Mouse (Mus musculus): ENCODE results near the gene Psmg4. TPM values are rescaled to one million over a fixed set of nuclear protein-coding genes. Genes with fewer than 3 reads are reported as not detected.
A peak's percentile ranks its signal among the peaks of the same experiment; 100 is the strongest.

The Psmg4 gene
- total and polyA plus RNA-seq, 2 experiments from 2014 or later, result 87.7 to 99.5 TPM

GRCm38 (mm10) chr13:34149463-34150176, 13.1 kb upstream of the Psmg4 start:
- no peak for TF ChIP-seq CTCF (IDR thresholded peaks at IDR 0.05)
- ATAC-seq (ENCODE audit: low FRiP score) (0 out of 2 replicates have a peak, but pooled peaks have one; percentile 11), DNase-seq (ENCODE audit: low spot score) (no peak)
- Histone ChIP-seq H3K27me3 (ENCODE audit: insufficient read depth, low read length) (no peaks in the 10 kb centered on the region), H3K27ac (ENCODE audit: low read depth, low read length) (peak overlapping the region; percentile 95), H3K4me1 (ENCODE audit: insufficient read depth, low read length) (peaks cover 10% of the 10 kb centered on the region), H3K4me3 (ENCODE audit: low read depth, low read length) (peak overlapping the region; percentile 35), H3K9ac (replicated peaks; ENCODE audit: low read length, poor library complexity, severe bottlenecking) (peak overlapping the region; percentile 55), H3K4me2 (ENCODE audit: low read depth, low read length, poor library complexity, severe bottlenecking) (peak overlapping the region; percentile 59), H3K9me3 (ENCODE audit: low read length) (no peaks in the 10 kb centered on the region), H3K36me3 (ENCODE audit: insufficient read depth, low read length) (no peaks in the 10 kb centered on the region)
- 31% methylated on average over 5 of the region's 5 CpGs for WGBS

GRCm38 (mm10) chr13:34150271-34151027, 12.3 kb upstream of the Psmg4 start:
- H3K4me1 ChIP-seq (ENCODE audit: insufficient read depth, low read length), result peaks cover 10% of the 10 kb centered on the region

DNA sequence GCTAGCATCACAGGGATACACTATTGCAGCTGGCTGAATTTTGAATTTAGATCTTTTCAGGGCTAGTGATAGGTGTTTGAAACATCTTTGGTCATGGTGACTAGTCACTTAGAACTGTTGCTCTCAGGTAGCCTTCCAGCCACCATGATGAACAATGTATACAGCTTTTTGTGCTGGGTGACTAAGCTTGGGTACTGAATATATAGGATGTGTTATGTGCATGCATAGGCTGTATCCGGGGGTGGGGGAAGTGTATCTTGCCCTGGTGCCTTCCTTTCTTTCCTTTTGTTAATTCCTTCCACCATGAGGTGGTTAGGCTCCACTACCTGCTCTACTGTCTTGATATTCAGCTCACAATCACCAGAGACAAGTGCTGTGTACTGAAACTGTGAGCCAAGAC, 11.3 kb upstream of the Psmg4 start:
- H3K4me1 ChIP-seq (ENCODE audit: insufficient read depth, low read length), result peaks cover 10% of the 10 kb centered on the region
- no peak overlapping the region for H3K9ac ChIP-seq (replicated peaks; ENCODE audit: low read length, poor library complexity, severe bottlenecking)
- TF ChIP-seq CTCF (IDR thresholded peaks at IDR 0.05), result no peak
- H3K4me3 ChIP-seq (ENCODE audit: low read depth, low read length), result no peak overlapping the region
- H3K4me2 ChIP-seq (ENCODE audit: low read depth, low read length, poor library complexity, severe bottlenecking), result no peak overlapping the region
- no peak for DNase-seq (ENCODE audit: low spot score)
- H3K27ac ChIP-seq (ENCODE audit: low read depth, low read length), result peak overlapping the region; percentile 18; the same call in 1 of the 2 replicates
- H3K9me3 ChIP-seq (ENCODE audit: low read length), result no peaks in the 10 kb centered on the region
- H3K27me3 ChIP-seq (ENCODE audit: insufficient read depth, low read length), result no peaks in the 10 kb centered on the region
- ATAC-seq (ENCODE audit: low FRiP score), result no peak
- no peaks in the 10 kb centered on the region for H3K36me3 ChIP-seq (ENCODE audit: insufficient read depth, low read length)
- WGBS, result 100% methylated on average over 1 of the region's 1 CpGs

More at GRCm38 (mm10) chr13:34150271-34151027, 12.3 kb upstream of the Psmg4 start:
- WGBS, result 6% methylated on average over 19 of the region's 19 CpGs
- no peaks in the 10 kb centered on the region for H3K27me3 ChIP-seq (ENCODE audit: insufficient read depth, low read length)
- H3K9ac ChIP-seq (replicated peaks; ENCODE audit: low read length, poor library complexity, severe bottlenecking), result peak overlapping the region; percentile 55
- H3K4me2 ChIP-seq (ENCODE audit: low read depth, low read length, poor library complexity, severe bottlenecking), result peak overlapping the region; percentile 59
- peak overlapping the region; percentile 35 for H3K4me3 ChIP-seq (ENCODE audit: low read depth, low read length)
- no peaks in the 10 kb centered on the region for H3K9me3 ChIP-seq (ENCODE audit: low read length)
- peak; percentile 83 for DNase-seq (ENCODE audit: low spot score)
- peak overlapping the region; percentile 95 for H3K27ac ChIP-seq (ENCODE audit: low read depth, low read length)
- H3K36me3 ChIP-seq (ENCODE audit: insufficient read depth, low read length), result no peaks in the 10 kb centered on the region
- no peak for TF ChIP-seq CTCF (IDR thresholded peaks at IDR 0.05)
- no peak for ATAC-seq (ENCODE audit: low FRiP score)

- Histone ChIP-seq H3K9ac (replicated peaks; ENCODE audit: low read length, poor library complexity, severe bottlenecking) (no peak overlapping the region), H3K27me3 (ENCODE audit: insufficient read depth, low read length) (no peaks in the 10 kb centered on the region), H3K27ac (ENCODE audit: low read depth, low read length) (no peak overlapping the region), H3K4me3 (ENCODE audit: low read depth, low read length) (no peak overlapping the region), H3K4me1 (ENCODE audit: insufficient read depth, low read length) (peaks cover 7% of the 10 kb centered on the region), H3K4me2 (ENCODE audit: low read depth, low read length, poor library complexity, severe bottlenecking) (no peak overlapping the region), H3K36me3 (ENCODE audit: insufficient read depth, low read length) (no peaks in the 10 kb centered on the region), H3K9me3 (ENCODE audit: low read length) (no peaks in the 10 kb centered on the region)
- TF ChIP-seq CTCF (IDR thresholded peaks at IDR 0.05), result no peak
- DNase-seq (ENCODE audit: low spot score) (no peak), ATAC-seq (ENCODE audit: low FRiP score) (no peak)
- 82% methylated on average over 7 of the region's 7 CpGs for WGBS
Observed at GRCm38 (mm10) chr13:34152695-34153094, 10.1 kb upstream of the Psmg4 start.

DNA sequence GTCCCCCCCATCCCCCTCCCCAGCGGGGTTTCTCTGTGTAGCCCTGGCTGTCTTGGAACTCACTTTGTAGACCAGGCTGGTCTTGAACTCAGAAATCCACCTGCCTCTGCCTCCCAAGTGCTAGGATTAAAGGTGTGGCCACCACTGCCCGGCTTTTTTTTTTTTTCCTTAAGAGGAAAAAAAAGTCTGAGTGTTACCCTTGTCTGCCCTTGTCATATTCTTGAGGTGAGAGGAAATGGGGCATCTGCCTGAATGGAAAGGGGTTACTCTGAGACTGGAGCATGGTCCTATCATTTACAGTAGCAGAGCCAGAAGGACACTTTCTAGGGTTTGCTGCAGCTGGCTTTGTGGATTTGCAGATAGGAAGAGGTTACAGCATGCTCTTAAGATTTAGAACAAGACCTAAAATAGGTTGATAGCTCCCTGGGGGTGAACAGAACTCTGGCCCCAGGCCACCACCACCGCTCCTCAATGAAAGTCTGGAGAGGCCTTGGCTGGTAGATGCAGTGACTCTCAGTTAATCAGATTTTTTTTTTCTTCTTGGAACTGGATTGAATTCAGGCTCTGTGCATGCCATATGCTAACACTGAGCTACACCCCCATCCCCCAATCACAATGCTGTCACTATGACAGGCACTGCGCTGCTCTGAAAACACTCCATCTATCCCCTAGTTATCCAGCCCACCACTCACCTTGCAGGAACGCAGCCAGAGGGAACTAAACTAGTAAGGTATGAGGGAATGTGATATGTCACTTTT, 9.3 kb upstream of the Psmg4 start:
- H3K27ac ChIP-seq (ENCODE audit: low read depth, low read length), result 0 out of 2 replicates have a peak overlapping the region, but pooled peaks have one; percentile 27
- ATAC-seq (ENCODE audit: low FRiP score) (no peak), DNase-seq (ENCODE audit: low spot score) (peak; percentile 64)
- H3K36me3 ChIP-seq (ENCODE audit: insufficient read depth, low read length), result no peaks in the 10 kb centered on the region
- no peaks in the 10 kb centered on the region for H3K9me3 ChIP-seq (ENCODE audit: low read length)
- no peak overlapping the region for H3K4me3 ChIP-seq (ENCODE audit: low read depth, low read length)
- H3K4me2 ChIP-seq (ENCODE audit: low read depth, low read length, poor library complexity, severe bottlenecking), result no peak overlapping the region
- 62% methylated on average over 4 of the region's 5 CpGs for WGBS
- H3K4me1 ChIP-seq (ENCODE audit: insufficient read depth, low read length), result peaks cover under 1% of the 10 kb centered on the region
- TF ChIP-seq CTCF (IDR thresholded peaks at IDR 0.05), result no peak
- no peaks in the 10 kb centered on the region for H3K27me3 ChIP-seq (ENCODE audit: insufficient read depth, low read length)
- H3K9ac ChIP-seq (replicated peaks; ENCODE audit: low read length, poor library complexity, severe bottlenecking), result no peak overlapping the region
